Mouse (Mus musculus) hindbrain, embryonic 14.5 days (tissue): ENCODE measurements around the gene Six2. TPM values are rescaled to one million over a fixed set of nuclear protein-coding genes. Genes with fewer than 3 reads are reported as not detected.

Experiments used
- ATAC-seq: fragments of 200-750 bp; cut with Nextera tagmentation; 2 replicates; pipeline ENCODE4 v1.8.0; 2017; ENCODE audit warnings: moderate number of reproducible peaks, mild to moderate bottlenecking, moderate TSS enrichment, moderate library complexity; ENCODE audit not compliant: low FRiP score
- DNase-seq: peaks from one replicate; pipeline ENCODE4 v3.0.0-alpha.2; 2015; ENCODE audit warnings: low spot score
- H3K27ac ChIP-seq: fragments of 300-500 bp; sonication (generic); 2 replicates; pipeline ENCODE4 v1.5.1; 2014; ENCODE audit warnings: mild to moderate bottlenecking, moderate library complexity
- H3K27me3 ChIP-seq: fragments of 300-500 bp; sonication (generic); 2 replicates; pipeline ENCODE4 v1.6.1; 2014; ENCODE audit warnings: mild to moderate bottlenecking, low read length, mixed read lengths; ENCODE audit not compliant: control insufficient read depth, insufficient read depth
- H3K36me3 ChIP-seq: fragments of 300-500 bp; sonication (generic); replicated peaks from 2 replicates; pipeline ENCODE4 v1.6.1; 2014; ENCODE audit not compliant: control insufficient read depth, insufficient read depth
- H3K4me1 ChIP-seq: fragments of 300-500 bp; sonication (generic); replicated peaks from 2 replicates; pipeline ENCODE4 v1.6.1; 2014; ENCODE audit warnings: antibody characterized with exemption, low read length, mixed read lengths; ENCODE audit not compliant: control insufficient read depth, insufficient read depth
- H3K4me2 ChIP-seq: fragments of 300-500 bp; sonication (generic); replicated peaks from 2 replicates; pipeline ENCODE4 v1.6.1; 2014; ENCODE audit warnings: mild to moderate bottlenecking, moderate library complexity
- H3K4me3 ChIP-seq: fragments of 300-500 bp; sonication (generic); replicated peaks from 2 replicates; pipeline ENCODE4 v1.5.1; 2014; ENCODE audit warnings: mild to moderate bottlenecking, low read length
- H3K9ac ChIP-seq: fragments of 300-500 bp; sonication (generic); 2 replicates; pipeline ENCODE4 v1.6.1; 2014
- H3K9me3 ChIP-seq: fragments of 300-500 bp; sonication (generic); 2 replicates; pipeline ENCODE4 v1.6.1; 2016; ENCODE audit warnings: low read length; ENCODE audit not compliant: control insufficient read depth
- WGBS: fragments of 180-500 bp; shearing (Covaris S2); extraction: QIAGEN DNeasy Blood & Tissue Kit; methylation state at CpG from one replicate; pipeline ENCODE4 v1.1.7; 2014; 5-methylcytosine and 5-hydroxymethylcytosine counted together
- polyA plus RNA-seq: library from polyadenylated mRNA; unstranded; fragments of >200 nt; fragmentation: Nextera tagmentation; extraction: Ambion mirVana; gene quantifications from 2 replicates; pipeline ENCODE4 v1.2.1, GENCODE M21; 2014

The Six2 gene
- polyA plus RNA-seq, 1 experiment from 2014 or later: 0.64 TPM

- H3K4me2 ChIP-seq: no peak overlapping the region
- 25% methylated on average over 5 of the region's 5 CpGs for WGBS
- ATAC-seq: no peak
- no peak overlapping the region for H3K4me3 ChIP-seq
- no peak overlapping the region for H3K27ac ChIP-seq
- no peaks in the 10 kb centered on the region for H3K36me3 ChIP-seq
- H3K9ac ChIP-seq: no peak overlapping the region
- H3K9me3 ChIP-seq: no peaks in the 10 kb centered on the region
- H3K4me1 ChIP-seq: no peaks in the 10 kb centered on the region
- no peak for DNase-seq
- H3K27me3 ChIP-seq: peaks cover 3% of the 10 kb centered on the region; the same call in 1 of the 2 replicates
Observed at GRCm38 (mm10) chr17:85714370-85714769, 26.3 kb upstream of the Six2 start.

- ATAC-seq (no peak), DNase-seq (no peak)
- Histone ChIP-seq H3K36me3 (no peaks in the 10 kb centered on the region), H3K4me3 (no peak overlapping the region), H3K9me3 (no peaks in the 10 kb centered on the region), H3K9ac (no peak overlapping the region), H3K4me1 (no peaks in the 10 kb centered on the region), H3K27me3 (peaks cover 3% of the 10 kb centered on the region; the same call in 1 of the 2 replicates), H3K4me2 (no peak overlapping the region), H3K27ac (no peak overlapping the region)
- 90% methylated on average over 10 of the region's 10 CpGs for WGBS
Observed at GRCm38 (mm10) chr17:85712874-85713273, 24.8 kb upstream of the Six2 start.

- Histone ChIP-seq H3K4me2 (no peak overlapping the region), H3K4me3 (no peak overlapping the region), H3K36me3 (no peaks in the 10 kb centered on the region), H3K9ac (no peak overlapping the region), H3K9me3 (no peaks in the 10 kb centered on the region), H3K27me3 (peaks cover 3% of the 10 kb centered on the region; the same call in 1 of the 2 replicates), H3K4me1 (no peaks in the 10 kb centered on the region), H3K27ac (no peak overlapping the region)
- WGBS: 55% methylated on average over 12 of the region's 12 CpGs
- DNase-seq (no peak), ATAC-seq (peak; percentile 60; the same call in 1 of the 2 replicates)
Observed at GRCm38 (mm10) chr17:85704369-85705260, 16.5 kb upstream of the Six2 start.

- no peak overlapping the region for H3K9ac ChIP-seq
- no peak overlapping the region for H3K27ac ChIP-seq
- peaks cover 38% of the 10 kb centered on the region for H3K27me3 ChIP-seq
- no peak overlapping the region for H3K4me2 ChIP-seq
- no peaks in the 10 kb centered on the region for H3K36me3 ChIP-seq
- no peaks in the 10 kb centered on the region for H3K9me3 ChIP-seq
- DNase-seq: no peak
- no peak overlapping the region for H3K4me3 ChIP-seq
- 83% methylated on average over 4 of the region's 4 CpGs for WGBS
- ATAC-seq: no peak
- H3K4me1 ChIP-seq: no peaks in the 10 kb centered on the region
Observed at GRCm38 (mm10) chr17:85700028-85700427, 12.0 kb upstream of the Six2 start.

- no peaks in the 10 kb centered on the region for H3K4me1 ChIP-seq
Observed at GRCm38 (mm10) chr17:85698643-85699042, 10.6 kb upstream of the Six2 start.

GRCm38 (mm10) chr17:85697976-85698375, 9.9 kb upstream of the Six2 start:
- H3K4me1 ChIP-seq: no peaks in the 10 kb centered on the region

More at GRCm38 (mm10) chr17:85698643-85699042, 10.6 kb upstream of the Six2 start:
- H3K27ac ChIP-seq: no peak overlapping the region
- H3K9ac ChIP-seq: no peak overlapping the region
- H3K4me3 ChIP-seq: no peak overlapping the region
- 0 out of 2 replicates have a peak, but pooled peaks cover 3% of the 10 kb centered on the region for H3K9me3 ChIP-seq
- no peaks in the 10 kb centered on the region for H3K36me3 ChIP-seq
- 83% methylated on average over 6 of the region's 6 CpGs for WGBS
- no peak overlapping the region for H3K4me2 ChIP-seq
- DNase-seq (no peak), ATAC-seq (no peak)
- H3K27me3 ChIP-seq: peaks cover 52% of the 10 kb centered on the region

GRCm38 (mm10) chr17:85694499-85694898, 6.4 kb upstream of the Six2 start:
- peaks cover 89% of the 10 kb centered on the region for H3K27me3 ChIP-seq
- no peak overlapping the region for H3K4me2 ChIP-seq
- no peak overlapping the region for H3K4me3 ChIP-seq
- 80% methylated on average over 6 of the region's 6 CpGs for WGBS
- H3K9me3 ChIP-seq: 0 out of 2 replicates have a peak, but pooled peaks cover 3% of the 10 kb centered on the region
- ATAC-seq (no peak), DNase-seq (no peak)
- no peak overlapping the region for H3K27ac ChIP-seq
- H3K36me3 ChIP-seq: no peaks in the 10 kb centered on the region
- H3K4me1 ChIP-seq: no peaks in the 10 kb centered on the region
- H3K9ac ChIP-seq: no peak overlapping the region

More at GRCm38 (mm10) chr17:85697976-85698375, 9.9 kb upstream of the Six2 start:
- 83% methylated on average over 1 of the region's 1 CpGs for WGBS
- ATAC-seq (no peak), DNase-seq (no peak)
- Histone ChIP-seq H3K9me3 (0 out of 2 replicates have a peak, but pooled peaks cover 3% of the 10 kb centered on the region), H3K27ac (no peak overlapping the region), H3K4me2 (no peak overlapping the region), H3K27me3 (peaks cover 58% of the 10 kb centered on the region), H3K36me3 (no peaks in the 10 kb centered on the region), H3K4me3 (no peak overlapping the region), H3K9ac (no peak overlapping the region)

GRCm38 (mm10) chr17:85693101-85693500, 5.0 kb upstream of the Six2 start:
- Histone ChIP-seq H3K4me2 (no peak overlapping the region), H3K9ac (no peak overlapping the region), H3K4me3 (no peak overlapping the region), H3K9me3 (0 out of 2 replicates have a peak, but pooled peaks cover 3% of the 10 kb centered on the region), H3K4me1 (0 out of 2 replicates have a peak, but pooled peaks cover under 1% of the 10 kb centered on the region), H3K36me3 (no peaks in the 10 kb centered on the region), H3K27me3 (peaks cover 96% of the 10 kb centered on the region), H3K27ac (no peak overlapping the region)
- 7% methylated on average over 9 of the region's 9 CpGs for WGBS
- no peak for DNase-seq
- no peak for ATAC-seq

- Histone ChIP-seq H3K27ac (no peak overlapping the region), H3K4me3 (no peak overlapping the region), H3K4me2 (no peak overlapping the region), H3K27me3 (peaks cover 93% of the 10 kb centered on the region), H3K9ac (no peak overlapping the region), H3K4me1 (peaks cover 6% of the 10 kb centered on the region; the same call in 1 of the 2 replicates), H3K9me3 (0 out of 2 replicates have a peak, but pooled peaks cover 3% of the 10 kb centered on the region), H3K36me3 (no peaks in the 10 kb centered on the region)
- no peak for DNase-seq
- 1% methylated on average over 23 of the region's 23 CpGs for WGBS
- no peak for ATAC-seq
Observed at GRCm38 (mm10) chr17:85692594-85692993, 4.5 kb upstream of the Six2 start.
